Mouse (Mus musculus): ENCODE measurements around the gene Per2. TPM values are rescaled to one million over a fixed set of nuclear protein-coding genes. Genes with fewer than 3 reads are reported as not detected.

Per2 gene
- total RNA-seq, 2 experiments from 2014 or later = 15.6 to 37.9 TPM

DNA sequence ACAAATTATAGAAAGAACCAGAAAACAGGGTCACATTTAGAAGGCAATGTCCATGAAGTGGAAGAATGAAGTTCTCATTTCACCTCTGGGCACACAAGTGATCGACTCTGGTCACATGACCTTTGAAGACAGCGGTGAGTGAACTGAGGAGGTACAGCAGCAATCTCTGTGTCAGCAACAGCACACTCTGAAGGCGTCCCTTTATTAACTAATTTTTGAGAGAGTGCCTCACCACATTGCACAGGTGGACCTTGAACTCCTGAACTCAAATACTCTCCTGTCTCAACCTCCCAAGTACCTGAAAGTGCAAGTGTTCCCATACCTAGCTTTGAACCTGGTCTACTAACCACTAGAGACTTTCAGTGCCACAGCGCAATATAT lies 78.0 kb downstream of the Per2 start:
- DNase-seq = no peak

DNA sequence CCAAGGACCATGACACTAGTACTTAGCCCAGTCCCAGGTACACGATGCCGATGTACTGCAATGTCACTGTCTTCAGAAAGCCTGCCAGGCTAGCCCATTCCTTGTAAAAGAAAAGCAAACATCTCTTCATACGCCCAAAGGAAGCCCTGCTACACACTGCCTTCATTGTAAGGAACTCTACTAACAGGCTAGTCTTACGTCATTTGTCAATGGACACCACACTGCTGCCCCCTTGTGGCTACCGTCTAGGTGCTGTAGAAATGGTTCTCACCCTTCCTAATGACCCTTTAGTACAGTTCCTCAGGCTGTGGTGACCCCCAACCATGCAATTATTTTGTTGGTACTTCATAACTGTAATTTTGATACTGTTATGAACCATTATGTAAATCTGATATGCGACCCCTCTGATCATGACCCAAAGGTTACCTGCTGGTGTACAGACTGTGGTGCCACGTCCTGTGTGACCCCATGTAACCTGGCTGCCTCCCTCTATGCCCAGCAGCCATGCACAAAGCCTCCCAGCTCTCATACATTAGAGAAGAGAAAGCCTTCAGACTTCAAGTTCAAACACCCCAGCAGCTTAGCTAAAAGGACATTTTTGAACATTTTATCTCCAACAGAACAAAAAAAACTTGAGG lies 78.6 kb downstream of the Per2 start:
- peak; percentile 88 for DNase-seq

- DNase-seq = no peak
These were observed 85.7 kb downstream of the Per2 start for GRCm38 (mm10) chr1:91373414-91373835.

- peak; percentile 62 for DNase-seq
These were observed 89.1 kb downstream of the Per2 start for GRCm38 (mm10) chr1:91370055-91370454.

GRCm38 (mm10) chr1:91369408-91369807 lies 89.7 kb downstream of the Per2 start:
- DNase-seq = no peak

DNA sequence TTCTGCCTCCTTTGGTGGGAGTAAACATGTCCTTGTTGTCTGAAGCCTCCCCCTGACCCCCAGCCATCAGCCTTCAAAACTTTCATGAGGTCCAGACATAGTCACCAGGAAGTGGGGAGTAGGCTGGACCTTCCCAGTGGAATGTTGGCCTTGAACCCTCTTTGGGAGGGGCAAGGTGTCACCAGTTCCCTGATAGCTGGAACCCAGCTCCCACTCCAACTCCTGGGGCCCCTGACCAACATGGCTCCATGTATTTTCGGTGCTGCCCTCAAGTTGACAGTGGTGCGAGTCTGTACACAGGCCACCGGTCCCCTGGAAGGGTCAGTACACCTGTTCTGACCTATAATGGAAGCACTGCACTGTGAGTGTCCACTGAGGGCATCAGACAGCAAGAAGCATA lies 91.8 kb downstream of the Per2 start:
- DNase-seq = no peak

DNA sequence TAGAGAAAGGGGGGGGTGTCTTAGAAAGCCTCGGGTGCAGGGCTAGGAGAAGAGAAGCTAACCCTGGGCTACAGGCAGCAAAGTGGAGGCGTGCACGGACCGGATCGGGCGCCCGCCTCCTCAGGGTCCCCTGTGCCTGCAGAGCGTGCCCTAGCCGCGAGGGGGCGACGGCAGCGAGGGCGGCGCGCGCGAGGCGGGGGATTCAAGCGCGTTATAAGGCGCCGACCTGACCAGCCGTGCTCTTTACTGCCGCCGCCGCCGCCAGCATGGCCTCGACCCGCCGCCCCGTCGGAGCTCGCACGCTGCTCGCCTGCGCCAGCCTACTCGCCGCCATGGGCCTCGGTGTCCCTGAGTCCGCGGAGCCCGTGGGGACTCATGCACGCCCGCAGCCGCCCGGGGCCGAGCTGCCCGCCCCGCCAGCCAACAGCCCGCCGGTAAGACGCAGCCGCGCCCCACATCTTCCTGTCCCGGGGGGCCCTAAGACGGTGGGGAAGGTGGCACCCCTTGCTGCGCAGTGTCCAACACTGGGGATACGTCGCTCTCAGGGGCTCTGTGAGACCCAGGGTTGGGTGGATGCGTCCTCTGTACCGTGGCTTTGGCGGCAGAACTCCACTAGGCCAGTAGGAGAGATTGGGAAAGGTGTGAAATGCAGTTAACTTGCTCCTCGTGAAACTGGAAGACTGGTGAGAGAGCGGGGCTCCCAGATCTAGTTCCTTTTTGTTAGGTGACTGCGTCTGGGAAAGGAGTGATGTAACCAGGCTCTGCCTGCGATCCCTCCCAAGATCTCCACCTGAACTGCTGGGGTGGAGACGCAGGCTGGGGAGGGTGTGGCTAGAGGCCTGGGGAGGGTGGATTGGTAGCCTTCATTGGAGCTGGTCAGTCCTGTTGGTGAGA lies 92.7 kb downstream of the Per2 start, which contains the start of gene Erfe:
Gene Erfe, plus strand, starts transcription at position 216 of the 894 bp plus-strand sequence.
- peak; percentile 86 for DNase-seq

Other genes with a start within 250 kb of the Per2 start
- gene Ube2f, start 209.0 kb downstream of the Per2 start, total RNA-seq (2021) = 10 to 100 TPM; 59.2 to 61.7 TPM
- 10 to 100 TPM; 22.8 to 23.4 TPM for gene Scly, start 161.0 kb downstream of the Per2 start, total RNA-seq (2021)
- under 1 TPM in 1 of 2 experiments, not detected in 1; 0.09 TPM for gene Espnl, start 137.2 kb downstream of the Per2 start, total RNA-seq (2021)
- gene Klhl30, start 108.3 kb downstream of the Per2 start, total RNA-seq (2021) = 1 to 10 TPM; 2.1 to 5.8 TPM
- 1 to 10 TPM; 1.0 to 2.2 TPM for gene Erfe, start 92.9 kb downstream of the Per2 start, total RNA-seq (2021)
- gene Ilkap, start 60.5 kb downstream of the Per2 start, total RNA-seq (2021) = 10 to 100 TPM; 82.9 to 83.7 TPM
- gene Hes6, start 45.3 kb downstream of the Per2 start, total RNA-seq (2021) = 100 to 1,000 TPM in 1 of 2 experiments, 10 to 100 TPM in 1; 49.5 to 137 TPM
- gene Traf3ip1, start 35.3 kb upstream of the Per2 start, total RNA-seq (2021) = 1 to 10 TPM; 8.0 to 9.1 TPM
- 10 to 100 TPM; 18.3 to 19.9 TPM for gene Asb1, start 81.2 kb upstream of the Per2 start, total RNA-seq (2021)